Mouse (Mus musculus) kidney, postnatal 36 days (tissue): ENCODE data around the gene Rpl3l.

Experiments
- DNase-seq, 2 experiments: peaks; one replicate each; pipeline ENCODE4 v3.0.0; 2021 to 2022; ENCODE audit warnings: mixed read lengths in 2 of 2

The Rpl3l gene

GRCm38 (mm10) chr17:24743896-24744295, 16.3 kb downstream of the Rpl3l start:
- peak in 1 of 2 experiments; percentile 34 for DNase-seq

GRCm38 (mm10) chr17:24744381-24744780, 16.8 kb downstream of the Rpl3l start:
- DNase-seq: no peak

GRCm38 (mm10) chr17:24745526-24746497, 18.2 kb downstream of the Rpl3l start:
- peak; percentile 87 to 92 for DNase-seq

GRCm38 (mm10) chr17:24746986-24747385, 19.4 kb downstream of the Rpl3l start:
- DNase-seq: no peak

GRCm38 (mm10) chr17:24751528-24751927, 23.9 kb downstream of the Rpl3l start:
- DNase-seq: no peak

GRCm38 (mm10) chr17:24752415-24753394, 25.1 kb downstream of the Rpl3l start, which contains the start of gene Hs3st6:
Gene Hs3st6, plus strand, starts transcription at chr17:24752988.
- peak; percentile 40 to 64 for DNase-seq

- no peak for DNase-seq
These were observed 29.8 kb downstream of the Rpl3l start for GRCm38 (mm10) chr17:24757394-24757793.

GRCm38 (mm10) chr17:24761121-24761520, 33.5 kb downstream of the Rpl3l start:
- no peak for DNase-seq

- no peak for DNase-seq
These were observed 37.6 kb downstream of the Rpl3l start for GRCm38 (mm10) chr17:24765016-24765905.

- peak; percentile 62 to 72 for DNase-seq
These were observed 38.8 kb downstream of the Rpl3l start for GRCm38 (mm10) chr17:24766266-24766875.

- DNase-seq: no peak
These were observed 41.5 kb downstream of the Rpl3l start for GRCm38 (mm10) chr17:24769146-24769545.

- DNase-seq: no peak
These were observed 45.6 kb downstream of the Rpl3l start for GRCm38 (mm10) chr17:24773241-24773640.

GRCm38 (mm10) chr17:24775173-24775572, 47.6 kb downstream of the Rpl3l start:
- no peak for DNase-seq

- DNase-seq: no peak
These were observed 49.5 kb downstream of the Rpl3l start for GRCm38 (mm10) chr17:24777073-24777472.

GRCm38 (mm10) chr17:24780821-24781220, 53.2 kb downstream of the Rpl3l start:
- DNase-seq: no peak
